Mouse (Mus musculus): ENCODE measurements around the gene Hes1.

Hes1 gene

DNA sequence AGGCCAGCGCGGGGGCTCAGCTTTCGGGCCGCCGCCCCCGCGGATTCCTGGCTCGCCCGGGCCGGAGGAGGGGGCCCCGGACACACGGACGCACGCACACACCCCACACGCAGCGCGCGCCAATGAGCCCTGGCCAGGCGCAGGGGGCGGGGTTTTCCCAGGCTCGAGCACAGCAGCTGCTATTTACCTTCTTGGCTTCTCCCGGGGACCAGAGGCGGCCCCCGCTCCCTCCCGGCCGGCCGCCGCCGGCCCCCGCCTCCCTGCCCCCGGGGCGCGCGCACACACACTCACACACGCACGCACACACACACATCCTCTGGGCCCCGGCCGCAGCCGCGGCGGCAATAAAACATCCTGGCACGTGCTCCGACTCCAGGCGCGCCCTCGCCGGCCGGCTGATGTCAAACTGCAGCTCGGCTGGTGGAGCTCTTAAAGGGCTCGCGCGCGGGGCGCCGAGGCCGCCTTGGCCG is at the start of gene Hes1:
Hes1 (plus strand) TSS at position 401 of the 470 bp plus-strand sequence.
- DNase-seq (ENCODE audit: low spot score in 2 of 2), result peak; percentile 58 to 70

- DNase-seq (ENCODE audit: low spot score in 2 of 2), result no peak
Measured at GRCm38 (mm10) chr16:30016064-30016463, 48.1 kb upstream of the Hes1 start.

DNA sequence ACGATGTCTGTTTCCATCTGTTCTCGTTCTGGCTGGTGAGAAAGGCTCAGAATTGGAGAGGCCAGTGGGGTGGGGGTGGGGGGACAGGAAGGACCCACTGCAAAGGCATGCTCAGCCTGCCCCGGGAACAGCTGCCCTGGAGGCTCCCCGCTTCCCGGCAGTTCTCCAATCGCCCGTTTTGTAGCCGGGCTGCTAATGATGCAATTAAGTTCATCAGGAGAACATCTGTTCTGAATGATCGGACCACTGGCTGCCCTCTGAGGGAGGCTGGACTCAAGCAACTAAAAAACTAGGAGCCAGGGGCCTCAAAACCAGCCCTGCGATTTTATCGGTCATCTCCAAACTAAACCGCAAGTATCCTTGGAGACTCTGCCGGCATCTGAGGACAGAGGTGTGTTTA is 44.1 kb upstream of the Hes1 start:
- no peak for DNase-seq (ENCODE audit: low spot score in 2 of 2)

GRCm38 (mm10) chr16:30022352-30022751 is 41.8 kb upstream of the Hes1 start:
- no peak for DNase-seq (ENCODE audit: low spot score in 2 of 2)

DNA sequence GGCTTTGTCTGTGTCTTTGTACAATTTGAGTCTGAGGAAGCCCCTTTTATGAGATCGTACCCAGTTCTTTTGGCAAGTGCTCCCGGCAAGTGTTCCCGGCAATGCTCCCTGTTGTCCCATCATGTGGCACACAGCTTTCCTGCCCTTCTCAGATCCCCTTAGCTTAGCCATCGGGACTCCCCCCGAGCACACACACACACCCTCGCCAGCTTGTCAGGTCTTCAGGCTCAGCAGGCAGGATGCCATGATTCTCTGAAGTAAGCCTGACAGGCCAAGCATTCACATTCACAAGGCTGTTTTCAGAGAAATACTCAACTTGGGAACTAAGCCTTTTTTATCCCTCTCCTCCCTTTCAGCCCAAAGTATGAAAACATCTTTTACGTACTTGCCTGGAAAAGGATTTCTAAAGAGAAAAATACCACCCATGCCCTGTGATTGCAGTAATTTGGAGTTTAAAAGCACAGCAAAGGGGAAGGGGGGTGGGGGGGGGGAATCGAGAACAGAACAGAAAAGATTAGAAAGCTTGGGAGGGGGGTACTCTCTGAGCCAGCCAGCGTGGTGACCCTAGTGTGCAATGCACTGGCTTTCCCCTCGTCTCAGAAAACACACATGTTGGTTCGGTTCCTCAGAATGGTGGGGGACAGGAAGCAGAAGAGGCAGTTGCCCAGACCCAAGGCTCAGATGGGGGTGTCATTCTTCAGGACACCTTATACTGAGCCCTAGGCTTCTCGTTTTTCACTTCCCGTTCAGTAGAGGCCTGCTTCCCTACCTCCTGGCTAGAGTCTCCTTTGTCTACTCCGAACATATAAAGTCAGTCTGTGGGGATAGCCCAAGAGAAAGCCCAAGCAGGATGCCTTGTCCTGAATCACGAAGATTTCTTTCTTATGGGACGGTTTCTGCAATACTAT is 41.0 kb upstream of the Hes1 start:
- no peak for DNase-seq (ENCODE audit: low spot score in 2 of 2)

DNA sequence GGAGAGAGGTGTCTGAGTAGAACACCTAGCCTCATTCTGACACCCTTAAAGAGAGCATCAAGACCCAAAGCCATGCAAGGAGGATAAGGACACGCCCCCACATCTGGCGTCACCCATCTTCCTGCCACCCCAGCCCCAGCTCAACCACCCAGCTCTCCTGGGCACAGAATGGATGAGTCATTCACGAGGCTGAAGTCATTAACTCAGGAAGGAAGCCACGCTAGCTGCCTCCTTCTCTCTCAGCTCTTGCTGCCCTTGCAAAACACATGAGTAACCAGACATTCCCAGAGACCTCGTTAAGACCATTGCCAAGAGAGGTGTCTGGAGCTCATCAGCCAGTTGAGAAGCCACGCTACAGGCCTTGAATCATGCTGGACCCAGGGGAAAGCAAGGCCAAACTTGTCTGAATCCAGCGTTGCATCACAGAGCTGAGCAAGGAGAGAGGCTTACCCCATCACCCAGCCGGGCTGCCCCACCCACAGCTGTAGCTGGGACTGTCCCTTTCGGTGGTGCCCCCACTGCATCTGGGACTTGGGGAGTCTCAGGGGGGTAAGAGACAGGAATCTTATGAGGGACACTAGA is 39.4 kb upstream of the Hes1 start:
- peak; percentile 21 to 35 for DNase-seq (ENCODE audit: low spot score in 2 of 2)

DNA sequence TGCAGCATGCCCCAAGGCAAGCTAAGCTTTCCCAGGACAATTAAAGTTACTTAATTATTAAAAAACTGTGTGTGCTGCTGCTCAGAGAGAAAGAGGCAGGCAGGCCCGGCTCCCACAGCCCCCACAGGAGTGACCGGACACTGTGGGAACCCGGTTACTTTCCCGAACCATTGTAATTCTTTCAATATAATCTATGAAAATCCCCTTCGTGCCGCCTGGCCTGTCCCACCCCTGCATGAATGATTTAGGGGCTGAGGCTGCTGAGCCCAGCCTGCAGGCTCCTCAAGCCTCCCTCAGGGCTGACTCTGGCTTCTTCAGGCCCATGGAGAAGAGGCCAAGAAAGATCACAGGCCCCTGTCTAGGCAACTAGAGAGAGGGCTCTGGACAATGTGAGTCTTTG is 36.0 kb upstream of the Hes1 start:
- DNase-seq (ENCODE audit: low spot score in 2 of 2), result no peak

DNA sequence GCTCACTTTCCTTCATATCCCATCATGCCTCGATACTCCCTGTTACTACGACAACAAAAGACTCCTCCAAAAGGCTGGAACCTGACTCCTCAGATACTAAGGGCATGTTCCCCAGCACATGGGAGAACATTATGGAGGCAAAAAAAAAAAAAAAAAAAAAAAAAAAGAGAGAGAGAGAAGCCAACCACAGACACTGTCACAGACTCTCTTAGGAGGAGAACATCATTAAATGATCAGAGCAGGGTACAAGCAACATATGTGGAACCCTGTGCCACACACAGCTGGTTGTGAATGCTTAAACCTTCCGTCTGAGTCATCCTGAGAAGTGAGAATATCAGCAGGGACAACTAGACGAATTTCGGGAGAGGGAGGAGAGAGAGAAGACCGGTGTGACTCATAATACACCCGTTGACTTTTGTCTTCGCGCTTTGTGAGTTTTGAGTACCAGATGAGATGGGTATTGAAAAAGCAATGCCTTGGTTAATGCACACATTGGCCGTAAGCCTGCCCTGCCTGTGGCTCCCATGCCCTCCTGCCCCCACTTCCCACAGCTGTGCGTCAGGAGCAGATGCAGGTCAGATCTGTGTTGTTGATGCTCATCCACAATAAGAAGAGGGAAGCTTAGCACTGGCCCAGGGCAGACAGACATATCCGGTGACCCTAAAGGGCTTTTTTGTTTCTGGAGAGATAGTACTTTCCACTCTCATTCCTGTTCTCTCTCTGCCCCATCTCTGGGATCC is 34.8 kb upstream of the Hes1 start:
- DNase-seq (ENCODE audit: low spot score in 2 of 2), result no peak

DNA sequence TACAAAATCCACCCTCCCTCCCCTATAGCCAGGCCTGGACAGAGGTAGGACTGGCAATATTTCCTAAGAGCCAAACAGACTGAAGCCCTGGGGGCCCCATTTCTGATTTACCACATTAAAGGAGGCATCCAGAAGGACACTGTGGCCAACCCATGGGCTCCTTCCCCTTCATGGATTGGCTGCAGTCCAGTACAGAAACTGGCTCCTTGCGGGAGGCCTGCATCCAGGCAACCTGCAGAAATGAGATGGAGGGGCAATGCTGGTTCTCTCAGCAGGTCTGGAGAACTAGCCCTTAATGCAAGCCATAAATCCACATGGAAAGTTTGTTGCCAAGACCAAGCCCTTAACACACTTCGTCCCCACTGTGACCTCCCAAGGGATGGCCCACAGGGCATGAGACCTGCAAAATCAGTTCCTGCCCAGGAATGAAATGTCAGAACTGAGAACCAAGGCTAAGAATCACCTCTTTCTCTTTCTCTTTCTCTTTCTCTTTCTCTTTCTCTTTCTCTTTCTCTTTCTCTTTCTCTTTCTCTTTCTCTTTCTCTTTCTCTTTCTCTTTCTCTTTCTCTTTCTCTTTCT is 31.8 kb upstream of the Hes1 start:
- DNase-seq (ENCODE audit: low spot score in 2 of 2), result no peak

DNA sequence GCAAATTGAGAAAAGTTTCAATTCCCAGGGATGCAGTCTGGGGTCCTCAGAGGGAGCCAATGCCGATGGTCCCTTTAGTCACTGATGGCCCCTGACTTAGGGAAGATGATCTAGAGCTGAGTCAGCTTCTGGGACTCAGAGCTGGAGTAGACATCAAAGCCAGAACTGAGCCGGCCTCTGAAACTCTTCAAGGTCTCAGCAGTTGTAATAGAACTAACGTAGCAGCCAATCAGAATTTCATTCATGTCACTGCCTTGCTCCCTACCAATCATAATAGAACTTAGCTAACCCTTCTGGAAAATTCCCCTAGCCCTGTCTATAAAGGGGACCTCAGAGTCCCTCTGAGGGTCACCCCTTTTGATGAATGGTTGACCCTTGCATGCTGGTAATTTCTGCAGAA is 30.8 kb upstream of the Hes1 start:
- DNase-seq (ENCODE audit: low spot score in 2 of 2), result no peak

DNA sequence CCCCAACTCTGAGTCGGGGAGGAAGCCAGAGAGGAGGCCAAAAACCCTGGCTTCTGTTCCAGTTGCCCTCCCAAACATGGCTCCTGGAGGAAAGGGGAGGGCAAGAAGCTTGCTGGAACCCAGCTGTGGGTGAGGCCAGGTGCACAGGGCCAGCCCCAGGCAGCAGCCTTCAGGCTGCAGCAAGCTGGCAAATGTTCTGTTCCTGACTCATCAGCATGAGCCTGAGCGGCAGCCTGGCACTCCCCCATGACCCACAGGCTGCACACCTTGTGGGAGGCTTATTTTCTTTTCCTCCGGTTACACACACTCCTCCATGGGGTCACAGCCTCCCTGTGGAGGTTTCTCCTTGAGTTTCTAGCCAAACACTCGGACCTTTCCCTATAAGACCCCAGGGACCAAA is 30.2 kb upstream of the Hes1 start:
- DNase-seq (ENCODE audit: low spot score in 2 of 2), result no peak

DNA sequence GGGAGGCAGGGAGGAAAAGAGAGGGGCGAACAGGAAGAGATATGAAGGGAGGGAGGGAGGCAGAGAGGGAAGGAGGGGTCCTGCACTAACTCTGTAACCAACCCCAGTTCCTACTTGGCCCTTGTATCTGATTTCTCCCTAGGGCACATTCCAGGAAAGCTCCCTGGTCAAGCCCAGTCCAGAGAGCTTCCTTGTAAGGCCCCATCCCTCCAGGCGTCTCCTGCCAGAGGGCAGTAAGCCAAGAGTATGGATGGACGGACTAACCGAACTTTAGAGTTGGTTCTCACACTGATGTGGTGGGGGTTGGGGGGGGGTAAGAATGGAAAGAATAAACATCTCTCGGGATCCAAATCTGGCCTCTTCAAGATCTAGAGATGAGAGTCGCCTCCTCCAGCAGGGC is 29.7 kb upstream of the Hes1 start:
- no peak for DNase-seq (ENCODE audit: low spot score in 2 of 2)

DNA sequence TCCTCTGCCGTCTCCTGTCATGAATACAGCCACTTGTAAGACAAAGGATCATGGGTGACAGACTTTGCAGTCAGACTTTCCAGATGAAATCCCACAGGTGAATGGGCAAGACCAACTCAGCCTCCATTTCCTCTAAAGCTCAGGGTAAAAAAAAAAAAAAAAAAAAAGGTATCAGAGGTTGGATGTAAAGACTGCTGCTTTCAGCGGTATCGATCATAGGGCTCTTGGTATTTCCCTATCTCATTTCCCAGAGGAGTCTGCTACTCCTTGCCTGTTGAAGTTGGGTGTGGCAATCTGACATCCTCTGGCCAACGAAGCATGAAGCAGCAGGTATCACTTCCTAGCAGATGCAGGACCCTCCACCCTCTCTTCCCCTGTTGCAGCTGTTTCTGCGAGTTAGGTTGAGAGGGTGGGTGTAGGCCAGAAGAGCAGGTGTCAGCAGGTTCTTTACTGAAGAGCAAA is 29.2 kb upstream of the Hes1 start:
- DNase-seq (ENCODE audit: low spot score in 2 of 2), result no peak

GRCm38 (mm10) chr16:30036104-30036503 is 28.1 kb upstream of the Hes1 start:
- no peak for DNase-seq (ENCODE audit: low spot score in 2 of 2)

- peak; percentile 53 to 68 for DNase-seq (ENCODE audit: low spot score in 2 of 2)
Measured at GRCm38 (mm10) chr16:30038663-30039593, 25.3 kb upstream of the Hes1 start.

- DNase-seq (ENCODE audit: low spot score in 2 of 2), result no peak
Measured at GRCm38 (mm10) chr16:30039841-30040240, 24.3 kb upstream of the Hes1 start.

- no peak for DNase-seq (ENCODE audit: low spot score in 2 of 2)
Measured at GRCm38 (mm10) chr16:30042859-30043258, 21.3 kb upstream of the Hes1 start.

- DNase-seq (ENCODE audit: low spot score in 2 of 2), result no peak
Measured at GRCm38 (mm10) chr16:30045615-30046014, 18.6 kb upstream of the Hes1 start.

GRCm38 (mm10) chr16:30047010-30047409 is 17.2 kb upstream of the Hes1 start:
- no peak for DNase-seq (ENCODE audit: low spot score in 2 of 2)

- DNase-seq (ENCODE audit: low spot score in 2 of 2), result no peak
Measured at GRCm38 (mm10) chr16:30047421-30047831, 16.8 kb upstream of the Hes1 start.

Measured in spleen, postnatal 14 days (tissue).